Mouse (Mus musculus) left cerebral cortex, adult 8-10 months (tissue): ENCODE data around the gene Fbh1. TPM values are rescaled to one million over a fixed set of nuclear protein-coding genes. Genes with fewer than 3 reads are reported as not detected.
A peak's percentile ranks its signal among the peaks of the same experiment; 100 is the strongest.
"Not testable (repeated sequence)": the region's sequence is repeated elsewhere in the genome, so short reads cannot be mapped to it uniquely, and the experiment has no call there.

Experiments
- DNase-seq, 2 experiments: peaks; one replicate each; pipeline ENCODE4 v3.0.0; 2022; ENCODE audit warnings: low spot score in 2 of 2
- total RNA-seq, 4 experiments: library from RNA; stranded (reverse); gene quantifications; 2 replicates each; pipeline ENCODE4 v1.2.4; 2022

Fbh1 gene
- total RNA-seq, 4 experiments from 2014 or later: 98.2 to 122 (median 107) TPM

GRCm38 (mm10) chr2:11722564-11722963 is 54.8 kb downstream of the Fbh1 start:
- DNase-seq: no peak

GRCm38 (mm10) chr2:11718573-11718972 is 58.8 kb downstream of the Fbh1 start:
- no peak for DNase-seq

GRCm38 (mm10) chr2:11714535-11714934 is 62.8 kb downstream of the Fbh1 start:
- peak in 1 of 2 experiments; percentile 53 for DNase-seq

GRCm38 (mm10) chr2:11713021-11713420 is 64.4 kb downstream of the Fbh1 start:
- DNase-seq: no peak

GRCm38 (mm10) chr2:11712483-11712990 is 64.8 kb downstream of the Fbh1 start:
- no peak for DNase-seq

GRCm38 (mm10) chr2:11710101-11710500 is 67.3 kb downstream of the Fbh1 start:
- not testable (repeated sequence) for DNase-seq

GRCm38 (mm10) chr2:11708538-11708937 is 68.8 kb downstream of the Fbh1 start:
- no peak for DNase-seq

GRCm38 (mm10) chr2:11706746-11707065 is 70.7 kb downstream of the Fbh1 start:
- DNase-seq: peak in 1 of 2 experiments; percentile 46

GRCm38 (mm10) chr2:11706030-11706745 is 71.2 kb downstream of the Fbh1 start:
- DNase-seq: no peak

- peak; percentile 34 to 45 for DNase-seq
Measured at GRCm38 (mm10) chr2:11705201-11706025, 72.0 kb downstream of the Fbh1 start, which contains the start of gene Il15ra. Il15ra (plus strand) TSS chr2:11705290.

- DNase-seq: no peak
Measured at GRCm38 (mm10) chr2:11699905-11700304, 77.5 kb downstream of the Fbh1 start.

- DNase-seq: no peak
Measured at GRCm38 (mm10) chr2:11698994-11699393, 78.4 kb downstream of the Fbh1 start.

- no peak for DNase-seq
Measured at GRCm38 (mm10) chr2:11695867-11696266, 81.5 kb downstream of the Fbh1 start.

GRCm38 (mm10) chr2:11694104-11694503 is 83.3 kb downstream of the Fbh1 start:
- no peak for DNase-seq

GRCm38 (mm10) chr2:11693352-11693751 is 84.0 kb downstream of the Fbh1 start:
- DNase-seq: no peak

Other genes starting within 250 kb of the Fbh1 start
- 10 to 100 TPM; 28.1 to 40.4 (median 30.9) TPM for gene Pfkfb3, start 223.5 kb downstream of the Fbh1 start, total RNA-seq
- 10 to 100 TPM; 80.0 to 96.6 (median 86.5) TPM for gene Rbm17, start 173.4 kb downstream of the Fbh1 start, total RNA-seq
- not detected for gene Gm17490, start 151.3 kb downstream of the Fbh1 start, total RNA-seq
- under 1 TPM in 3 of 4 experiments, not detected in 1; 0.11 to 0.26 (median 0.18) TPM for gene Il2ra, start 134.8 kb downstream of the Fbh1 start, total RNA-seq
- 10 to 100 TPM in 2 of 4 experiments, 1 to 10 TPM in 2; 8.3 to 13.7 (median 11.3) TPM for gene Il15ra, start 72.3 kb downstream of the Fbh1 start, total RNA-seq
- gene Ankrd16, start 294 bp upstream of the Fbh1 start, total RNA-seq: 10 to 100 TPM; 59.7 to 75.5 (median 63.2) TPM